Mouse (Mus musculus): ENCODE measurements around the gene Olfr315. TPM values are rescaled to one million over a fixed set of nuclear protein-coding genes. Genes with fewer than 3 reads are reported as not detected.

Gene Olfr315
- polyA plus RNA-seq, 2 experiments, result not detected

GRCm38 (mm10) chr11:58752434-58752833, 20.6 kb upstream of the Olfr315 start, which contains the start of gene Olfr316:
Gene Olfr316 (plus strand): TSS chr11:58752734.
- no peak within 1 kb of the TSS for H3K4me2 ChIP-seq (replicated peaks; ENCODE audit: low read depth, low read length, severe bottlenecking)
- no peak within 1 kb of the TSS for H3K9ac ChIP-seq (ENCODE audit: low read depth, low read length, severe bottlenecking)
- WGBS, result 83% methylated on average over 2 of the region's 2 CpGs
- H3K9me3 ChIP-seq (ENCODE audit: control insufficient read depth, low read length), result no peaks in the 10 kb centered on the region
- H3K4me3 ChIP-seq (replicated peaks; ENCODE audit: low read length), result no peak within 1 kb of the TSS
- no peaks in the 10 kb centered on the region for H3K4me1 ChIP-seq (ENCODE audit: control insufficient read depth, insufficient read depth, low read length)
- TF ChIP-seq POLR2A (IDR thresholded peaks at IDR 0.05; ENCODE audit: borderline replicate concordance, extremely low read depth, insufficient read depth, insufficient read length), result no peak
- no peak within 1 kb of the TSS for H3K27ac ChIP-seq (replicated peaks; ENCODE audit: low read depth, low read length)
- DNase-seq (ENCODE audit: low spot score) (no peak), ATAC-seq (ENCODE audit: low FRiP score, low read depth) (no peak)
- H3K36me3 ChIP-seq (ENCODE audit: control insufficient read depth, insufficient read depth, low read length), result no peaks in the 10 kb centered on the region
- H3K27me3 ChIP-seq (ENCODE audit: control insufficient read depth, insufficient read depth, low read length), result no peaks in the 10 kb centered on the region

DNA sequence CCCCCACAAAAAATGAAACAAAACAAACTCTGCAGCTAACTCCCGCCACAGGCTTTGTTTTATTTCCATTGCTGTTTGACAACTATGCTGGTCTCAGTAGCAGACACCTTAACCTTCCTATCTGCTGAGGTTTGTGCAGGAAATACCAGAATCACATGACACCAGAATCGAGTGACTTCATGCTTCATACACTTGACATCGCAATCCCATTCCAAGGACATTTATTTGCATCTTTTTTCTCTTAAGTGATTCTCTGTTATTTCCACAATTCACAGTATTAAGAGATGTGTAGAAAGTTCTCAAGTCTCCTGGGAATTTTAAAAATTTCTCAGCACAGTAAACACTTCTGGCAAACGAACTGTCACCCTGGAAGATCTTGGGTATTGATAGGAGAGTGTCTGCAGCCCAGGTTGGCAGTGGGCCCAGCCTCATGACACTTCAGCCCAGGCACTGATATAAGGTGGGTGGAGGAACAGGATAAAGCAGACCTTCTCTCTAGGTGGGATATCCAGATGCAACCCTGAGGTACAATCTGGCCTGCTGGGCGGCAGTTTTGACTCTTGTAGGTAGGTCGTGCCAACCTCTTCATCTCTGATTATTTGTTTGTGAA, 9.6 kb downstream of the Olfr315 start, which contains the start of gene Olfr314:
TSS of gene Olfr314 (plus strand) at position 473 of the 610 bp plus-strand sequence.
- H3K4me2 ChIP-seq (replicated peaks; ENCODE audit: low read depth, low read length, severe bottlenecking), result no peak within 1 kb of the TSS
- H3K9me3 ChIP-seq (ENCODE audit: control insufficient read depth, low read length), result no peaks in the 10 kb centered on the region
- H3K4me1 ChIP-seq (ENCODE audit: control insufficient read depth, insufficient read depth, low read length), result no peaks in the 10 kb centered on the region
- ATAC-seq (ENCODE audit: low FRiP score, low read depth) (no peak), DNase-seq (ENCODE audit: low spot score) (no peak)
- no peak within 1 kb of the TSS for H3K4me3 ChIP-seq (replicated peaks; ENCODE audit: low read length)
- no peaks in the 10 kb centered on the region for H3K27me3 ChIP-seq (ENCODE audit: control insufficient read depth, insufficient read depth, low read length)
- no peak within 1 kb of the TSS for H3K27ac ChIP-seq (replicated peaks; ENCODE audit: low read depth, low read length)
- 73% methylated on average over 6 of the region's 6 CpGs for WGBS
- H3K36me3 ChIP-seq (ENCODE audit: control insufficient read depth, insufficient read depth, low read length), result no peaks in the 10 kb centered on the region
- no peak for TF ChIP-seq POLR2A (IDR thresholded peaks at IDR 0.05; ENCODE audit: borderline replicate concordance, extremely low read depth, insufficient read depth, insufficient read length)
- no peak within 1 kb of the TSS for H3K9ac ChIP-seq (ENCODE audit: low read depth, low read length, severe bottlenecking)

- no peak for TF ChIP-seq POLR2A (IDR thresholded peaks at IDR 0.05; ENCODE audit: borderline replicate concordance, extremely low read depth, insufficient read depth, insufficient read length)
- no peaks in the 10 kb centered on the region for H3K9me3 ChIP-seq (ENCODE audit: control insufficient read depth, low read length)
- no peak for ATAC-seq (ENCODE audit: low FRiP score, low read depth)
- DNase-seq (ENCODE audit: low spot score), result no peak
- no peaks in the 10 kb centered on the region for H3K27me3 ChIP-seq (ENCODE audit: control insufficient read depth, insufficient read depth, low read length)
- WGBS, result 79% methylated on average over 2 of the region's 2 CpGs
- no peaks in the 10 kb centered on the region for H3K36me3 ChIP-seq (ENCODE audit: control insufficient read depth, insufficient read depth, low read length)
- no peak overlapping the region for H3K4me3 ChIP-seq (replicated peaks; ENCODE audit: low read length)
- H3K4me2 ChIP-seq (replicated peaks; ENCODE audit: low read depth, low read length, severe bottlenecking), result no peak overlapping the region
- H3K4me1 ChIP-seq (ENCODE audit: control insufficient read depth, insufficient read depth, low read length), result no peaks in the 10 kb centered on the region
- no peak overlapping the region for H3K27ac ChIP-seq (replicated peaks; ENCODE audit: low read depth, low read length)
- no peak overlapping the region for H3K9ac ChIP-seq (ENCODE audit: low read depth, low read length, severe bottlenecking)
Measured at GRCm38 (mm10) chr11:58784182-58784581, 11.2 kb downstream of the Olfr315 start.

GRCm38 (mm10) chr11:58787651-58788050, 14.7 kb downstream of the Olfr315 start:
- 86% methylated on average over 10 of the region's 10 CpGs for WGBS
- H3K36me3 ChIP-seq (ENCODE audit: control insufficient read depth, insufficient read depth, low read length), result no peaks in the 10 kb centered on the region
- H3K9me3 ChIP-seq (ENCODE audit: control insufficient read depth, low read length), result no peaks in the 10 kb centered on the region
- H3K27me3 ChIP-seq (ENCODE audit: control insufficient read depth, insufficient read depth, low read length), result no peaks in the 10 kb centered on the region
- DNase-seq (ENCODE audit: low spot score) (no peak), ATAC-seq (ENCODE audit: low FRiP score, low read depth) (no peak)
- TF ChIP-seq POLR2A (IDR thresholded peaks at IDR 0.05; ENCODE audit: borderline replicate concordance, extremely low read depth, insufficient read depth, insufficient read length), result no peak
- H3K4me1 ChIP-seq (ENCODE audit: control insufficient read depth, insufficient read depth, low read length), result no peaks in the 10 kb centered on the region
- H3K4me3 ChIP-seq (replicated peaks; ENCODE audit: low read length), result no peak overlapping the region
- no peak overlapping the region for H3K9ac ChIP-seq (ENCODE audit: low read depth, low read length, severe bottlenecking)
- no peak overlapping the region for H3K4me2 ChIP-seq (replicated peaks; ENCODE audit: low read depth, low read length, severe bottlenecking)
- H3K27ac ChIP-seq (replicated peaks; ENCODE audit: low read depth, low read length), result no peak overlapping the region

GRCm38 (mm10) chr11:58788346-58788745, 15.4 kb downstream of the Olfr315 start:
- TF ChIP-seq POLR2A (IDR thresholded peaks at IDR 0.05; ENCODE audit: borderline replicate concordance, extremely low read depth, insufficient read depth, insufficient read length), result no peak

More at GRCm38 (mm10) chr11:58788346-58788745, 15.4 kb downstream of the Olfr315 start:
- Histone ChIP-seq H3K9me3 (ENCODE audit: control insufficient read depth, low read length) (no peaks in the 10 kb centered on the region), H3K36me3 (ENCODE audit: control insufficient read depth, insufficient read depth, low read length) (no peaks in the 10 kb centered on the region), H3K27ac (replicated peaks; ENCODE audit: low read depth, low read length) (no peak overlapping the region), H3K4me3 (replicated peaks; ENCODE audit: low read length) (no peak overlapping the region), H3K4me1 (ENCODE audit: control insufficient read depth, insufficient read depth, low read length) (no peaks in the 10 kb centered on the region), H3K27me3 (ENCODE audit: control insufficient read depth, insufficient read depth, low read length) (no peaks in the 10 kb centered on the region), H3K9ac (ENCODE audit: low read depth, low read length, severe bottlenecking) (no peak overlapping the region), H3K4me2 (replicated peaks; ENCODE audit: low read depth, low read length, severe bottlenecking) (no peak overlapping the region)
- DNase-seq (ENCODE audit: low spot score) (no peak), ATAC-seq (ENCODE audit: low FRiP score, low read depth) (no peak)
- 82% methylated on average over 8 of the region's 8 CpGs for WGBS
